In genomic region chr7:97383496-97384132, GRCm38 (mm10) we compare ENCODE assay signal across 18 mouse cellular contexts. TPM values are rescaled to one million over a fixed set of nuclear protein-coding genes. Genes with fewer than 3 reads are reported as not detected.
DNase-seq lines count a peak whose midpoint lies in the region; ATAC-seq and TF ChIP-seq lines count a peak whose summit lies in the region.
"Had no signal": no experiment of that assay in that cellular context is flagged by ENCODE, and none has a peak within 500 bp of the region (broad histone marks: within the 10 kb centered on the region; RNA-seq: fewer than 3 reads in every experiment).

No protein-coding gene starts in this region.

- 63% methylated on average over 10 of the region's 10 CpGs for WGBS in forebrain, embryonic 16.5 days
- WGBS in forebrain, embryonic 11.5 days, result 91% methylated on average over 10 of the region's 10 CpGs
- WGBS in midbrain, embryonic 11.5 days, result 89% methylated on average over 10 of the region's 10 CpGs
- 87% methylated on average over 10 of the region's 10 CpGs for WGBS in midbrain, postnatal 0 days

- H3K4me3 ChIP-seq in forebrain, embryonic 16.5 days (replicated peaks; ENCODE audit: low read length), result no peak overlapping the region
- no peak overlapping the region for H3K4me3 ChIP-seq in forebrain, embryonic 11.5 days (ENCODE audit: low read depth, low read length)
- H3K4me3 ChIP-seq in midbrain, embryonic 11.5 days (ENCODE audit: low read depth, low read length), result no peak overlapping the region
- no peak overlapping the region for H3K4me3 ChIP-seq in midbrain, postnatal 0 days (ENCODE audit: low read depth, low read length)
- H3K4me3 ChIP-seq: embryonic facial prominence, embryonic 10.5 days; hindbrain, embryonic 15.5 days had no signal

- DNase-seq in forebrain, embryonic 11.5 days (ENCODE audit: low spot score), result no peak
- peak; percentile 26 for DNase-seq in midbrain, embryonic 11.5 days (ENCODE audit: low spot score, missing footprints)
- DNase-seq in midbrain, postnatal 0 days (ENCODE audit: low spot score), result no peak
- peak; percentile 43 for DNase-seq in brain, embryonic 14.5 days (ENCODE audit: low read depth)
- no peak for DNase-seq in frontal cortex, adult 2 months (ENCODE audit: extremely low spot score in 1 of 2, low spot score in 1 of 2)
- DNase-seq in testis, postnatal 14 days (ENCODE audit: low spot score), result no peak
- DNase-seq: adrenal gland, postnatal 14 days; cerebellum, postnatal 10 days; gastrocnemius, postnatal 10 days; heart, postnatal 10 days; kidney, adult 2 months had no signal

- H3K4me1 ChIP-seq in forebrain, embryonic 16.5 days (replicated peaks; ENCODE audit: control insufficient read depth, insufficient read depth, low read length), result peaks cover 15% of the 10 kb centered on the region
- H3K4me1 ChIP-seq in forebrain, embryonic 11.5 days (replicated peaks; ENCODE audit: control insufficient read depth, insufficient read depth, low read length), result no peaks in the 10 kb centered on the region
- H3K4me1 ChIP-seq in midbrain, embryonic 11.5 days (ENCODE audit: control insufficient read depth, insufficient read depth, low read length), result no peaks in the 10 kb centered on the region
- no peaks in the 10 kb centered on the region for H3K4me1 ChIP-seq in midbrain, postnatal 0 days (ENCODE audit: insufficient read depth, low read length)
- H3K4me1 ChIP-seq: embryonic facial prominence, embryonic 10.5 days; hindbrain, embryonic 15.5 days had no signal

- ATAC-seq in forebrain, embryonic 16.5 days, result peak; percentile 32; the same call in 1 of the 2 replicates
- no peak for ATAC-seq in forebrain, embryonic 11.5 days (replicated peaks; ENCODE audit: low FRiP score)
- no peak for ATAC-seq in midbrain, embryonic 11.5 days (ENCODE audit: low FRiP score)
- no peak for ATAC-seq in midbrain, postnatal 0 days (ENCODE audit: low FRiP score)
- ATAC-seq: activated CD4-positive, CD25-positive, alpha-beta regulatory T cell, adult 4 months; intestine, embryonic 16.5 days; Patski had no signal

- TF ChIP-seq POLR2A in brain, embryonic 14.5 days (IDR thresholded peaks at IDR 0.05; ENCODE audit: borderline replicate concordance, extremely low read depth, insufficient read depth, insufficient read length, poor library complexity, severe bottlenecking), result no peak

- H3K4me2 ChIP-seq in forebrain, embryonic 16.5 days (ENCODE audit: low read length), result no peak overlapping the region
- H3K4me2 ChIP-seq in forebrain, embryonic 11.5 days (ENCODE audit: low read depth, low read length, severe bottlenecking), result no peak overlapping the region
- H3K4me2 ChIP-seq in midbrain, embryonic 11.5 days, result no peak overlapping the region
- H3K4me2 ChIP-seq in midbrain, postnatal 0 days (ENCODE audit: low read depth, low read length, poor library complexity, severe bottlenecking), result no peak overlapping the region
- H3K4me2 ChIP-seq: hindbrain, embryonic 15.5 days had no signal

- H3K9ac ChIP-seq in forebrain, embryonic 16.5 days (replicated peaks; ENCODE audit: low read depth, low read length), result no peak overlapping the region
- H3K9ac ChIP-seq in forebrain, embryonic 11.5 days (ENCODE audit: low read length), result no peak overlapping the region
- no peak overlapping the region for H3K9ac ChIP-seq in midbrain, embryonic 11.5 days (ENCODE audit: low read length)
- H3K9ac ChIP-seq in midbrain, postnatal 0 days (replicated peaks; ENCODE audit: low read length, poor library complexity, severe bottlenecking), result no peak overlapping the region
- H3K9ac ChIP-seq: hindbrain, embryonic 15.5 days had no signal

- H3K9me3 ChIP-seq in forebrain, embryonic 16.5 days (ENCODE audit: control insufficient read depth, low read length), result no peaks in the 10 kb centered on the region
- H3K9me3 ChIP-seq in forebrain, embryonic 11.5 days (ENCODE audit: control insufficient read depth, low read length), result no peaks in the 10 kb centered on the region
- no peaks in the 10 kb centered on the region for H3K9me3 ChIP-seq in midbrain, embryonic 11.5 days (ENCODE audit: control insufficient read depth, low read length)
- H3K9me3 ChIP-seq in midbrain, postnatal 0 days (ENCODE audit: low read length), result no peaks in the 10 kb centered on the region
- H3K9me3 ChIP-seq: embryonic facial prominence, embryonic 10.5 days; hindbrain, embryonic 15.5 days had no signal

- H3K36me3 ChIP-seq in forebrain, embryonic 16.5 days (ENCODE audit: control insufficient read depth, insufficient read depth), result peaks cover 11% of the 10 kb centered on the region
- peaks cover 15% of the 10 kb centered on the region; the same call in 1 of the 2 replicates for H3K36me3 ChIP-seq in forebrain, embryonic 11.5 days (ENCODE audit: control insufficient read depth, insufficient read depth, low read length)
- peaks cover 28% of the 10 kb centered on the region for H3K36me3 ChIP-seq in midbrain, embryonic 11.5 days (ENCODE audit: control insufficient read depth, insufficient read depth, low read length)
- H3K36me3 ChIP-seq in midbrain, postnatal 0 days (ENCODE audit: insufficient read depth, low read length), result peaks cover 38% of the 10 kb centered on the region

- H3K27ac ChIP-seq in forebrain, embryonic 16.5 days (ENCODE audit: low read length), result no peak overlapping the region
- H3K27ac ChIP-seq in forebrain, embryonic 11.5 days (ENCODE audit: low read depth, low read length), result no peak overlapping the region
- no peak overlapping the region for H3K27ac ChIP-seq in midbrain, embryonic 11.5 days (ENCODE audit: low read depth, low read length)
- H3K27ac ChIP-seq in midbrain, postnatal 0 days (ENCODE audit: low read depth, low read length), result no peak overlapping the region
- H3K27ac ChIP-seq: embryonic facial prominence, embryonic 10.5 days; hindbrain, embryonic 15.5 days had no signal

- no peaks in the 10 kb centered on the region for H3K27me3 ChIP-seq in forebrain, embryonic 16.5 days (replicated peaks; ENCODE audit: control insufficient read depth, insufficient read depth, low read length)
- H3K27me3 ChIP-seq in forebrain, embryonic 11.5 days (ENCODE audit: control insufficient read depth, insufficient read depth, low read length), result no peaks in the 10 kb centered on the region
- H3K27me3 ChIP-seq in midbrain, embryonic 11.5 days (ENCODE audit: control insufficient read depth, insufficient read depth, low read length), result no peaks in the 10 kb centered on the region
- H3K27me3 ChIP-seq in midbrain, postnatal 0 days (ENCODE audit: insufficient read depth, low read length), result no peaks in the 10 kb centered on the region
- H3K27me3 ChIP-seq: hindbrain, embryonic 15.5 days; Patski had no signal

- TF ChIP-seq CTCF in midbrain, postnatal 0 days (IDR thresholded peaks at IDR 0.05), result no peak
- TF ChIP-seq CTCF in brain, embryonic 14.5 days (IDR thresholded peaks at IDR 0.05; ENCODE audit: borderline replicate concordance, extremely low read depth, insufficient read depth, insufficient read length), result no peak

RNA-seq across cellular contexts. Expression of gene Alg8, which starts 12.2 kb away (rescaled TPM):
- 18.6 and 19.1 TPM in 2 replicates for polyA plus RNA-seq in forebrain, embryonic 16.5 days (2015; fragmentation: Nextera tagmentation; extraction: Ambion mirVana)
- 44.1 and 44.6 TPM in 2 replicates for polyA plus RNA-seq in forebrain, embryonic 11.5 days (2014; fragmentation: Nextera tagmentation; extraction: Ambion mirVana)
- 37.1 and 38.1 TPM in 2 replicates for polyA plus RNA-seq in midbrain, embryonic 11.5 days (2014; fragmentation: Nextera tagmentation; extraction: Ambion mirVana)
- total RNA-seq in midbrain, postnatal 0 days (2014; rRNA removed), result 6.4 and 7.3 TPM in 2 replicates
- 9.0 and 9.1 TPM in 2 replicates for polyA plus RNA-seq in midbrain, postnatal 0 days (2015; fragmentation: Nextera tagmentation; extraction: Ambion mirVana)
- polyA plus RNA-seq in brain, embryonic 14.5 days (2012; rRNA removed), result 19.7 and 28.8 TPM in 2 replicates
- 10.9 and 12.8 TPM in 2 replicates for polyA plus RNA-seq in frontal cortex, adult 2 months (2012; rRNA removed)

RNA-seq across cellular contexts. Expression of gene Ndufc2, which starts 16.2 kb away (rescaled TPM):
- polyA plus RNA-seq in forebrain, embryonic 16.5 days (2015; fragmentation: Nextera tagmentation; extraction: Ambion mirVana), result 398 and 425 TPM in 2 replicates
- 307 and 339 TPM in 2 replicates for polyA plus RNA-seq in forebrain, embryonic 11.5 days (2014; fragmentation: Nextera tagmentation; extraction: Ambion mirVana)
- polyA plus RNA-seq in midbrain, embryonic 11.5 days (2014; fragmentation: Nextera tagmentation; extraction: Ambion mirVana), result 371 and 375 TPM in 2 replicates
- total RNA-seq in midbrain, postnatal 0 days (2014; rRNA removed), result 408 and 463 TPM in 2 replicates
- polyA plus RNA-seq in midbrain, postnatal 0 days (2015; fragmentation: Nextera tagmentation; extraction: Ambion mirVana), result 608 and 638 TPM in 2 replicates
- 236 and 348 TPM in 2 replicates for polyA plus RNA-seq in brain, embryonic 14.5 days (2012; rRNA removed)
- 247 and 298 TPM in 2 replicates for polyA plus RNA-seq in frontal cortex, adult 2 months (2012; rRNA removed)

RNA-seq across cellular contexts. Expression of gene Thrsp, which starts 33.9 kb away (rescaled TPM):
- 4.6 and 5.3 TPM in 2 replicates for polyA plus RNA-seq in forebrain, embryonic 16.5 days (2015; fragmentation: Nextera tagmentation; extraction: Ambion mirVana)
- 0.28 TPM in 1 of 2 replicates, not detected in the other for polyA plus RNA-seq in forebrain, embryonic 11.5 days (2014; fragmentation: Nextera tagmentation; extraction: Ambion mirVana)
- polyA plus RNA-seq in midbrain, embryonic 11.5 days (2014; fragmentation: Nextera tagmentation; extraction: Ambion mirVana), result 0.12 TPM in 1 of 2 replicates, not detected in the other
- total RNA-seq in midbrain, postnatal 0 days (2014; rRNA removed), result 0.85 and 1.7 TPM in 2 replicates
- polyA plus RNA-seq in midbrain, postnatal 0 days (2015; fragmentation: Nextera tagmentation; extraction: Ambion mirVana), result 1.3 and 1.6 TPM in 2 replicates
- polyA plus RNA-seq in brain, embryonic 14.5 days (2012; rRNA removed), result 1.8 and 2.1 TPM in 2 replicates
- polyA plus RNA-seq in frontal cortex, adult 2 months (2012; rRNA removed), result 34.7 and 44.7 TPM in 2 replicates
- total RNA-seq: hematopoietic stem cell, adult 5-6 weeks had no signal
- polyA plus RNA-seq: activated CD4-positive, CD25-positive, alpha-beta regulatory T cell, adult 4 months had no signal

RNA-seq across cellular contexts. Expression of gene Kctd21, which starts 51.5 kb away (rescaled TPM):
- polyA plus RNA-seq in forebrain, embryonic 16.5 days (2015; fragmentation: Nextera tagmentation; extraction: Ambion mirVana), result 7.5 and 7.8 TPM in 2 replicates
- polyA plus RNA-seq in forebrain, embryonic 11.5 days (2014; fragmentation: Nextera tagmentation; extraction: Ambion mirVana), result 4.7 and 4.8 TPM in 2 replicates
- polyA plus RNA-seq in midbrain, embryonic 11.5 days (2014; fragmentation: Nextera tagmentation; extraction: Ambion mirVana), result 4.6 and 5.8 TPM in 2 replicates
- total RNA-seq in midbrain, postnatal 0 days (2014; rRNA removed), result 4.0 and 6.1 TPM in 2 replicates
- polyA plus RNA-seq in midbrain, postnatal 0 days (2015; fragmentation: Nextera tagmentation; extraction: Ambion mirVana), result 3.1 TPM in 2 replicates
- polyA plus RNA-seq in brain, embryonic 14.5 days (2012; rRNA removed), result 8.7 and 9.5 TPM in 2 replicates
- polyA plus RNA-seq in frontal cortex, adult 2 months (2012; rRNA removed), result 13.5 and 14.0 TPM in 2 replicates

RNA-seq across cellular contexts. Expression of gene Usp35, which starts 51.8 kb away (rescaled TPM):
- polyA plus RNA-seq in forebrain, embryonic 16.5 days (2015; fragmentation: Nextera tagmentation; extraction: Ambion mirVana), result 3.9 and 4.4 TPM in 2 replicates
- 2.8 and 2.9 TPM in 2 replicates for polyA plus RNA-seq in forebrain, embryonic 11.5 days (2014; fragmentation: Nextera tagmentation; extraction: Ambion mirVana)
- 2.5 and 2.9 TPM in 2 replicates for polyA plus RNA-seq in midbrain, embryonic 11.5 days (2014; fragmentation: Nextera tagmentation; extraction: Ambion mirVana)
- 13.4 and 14.3 TPM in 2 replicates for total RNA-seq in midbrain, postnatal 0 days (2014; rRNA removed)
- 2.7 and 2.9 TPM in 2 replicates for polyA plus RNA-seq in midbrain, postnatal 0 days (2015; fragmentation: Nextera tagmentation; extraction: Ambion mirVana)
- 12.5 and 13.0 TPM in 2 replicates for polyA plus RNA-seq in brain, embryonic 14.5 days (2012; rRNA removed)
- polyA plus RNA-seq in frontal cortex, adult 2 months (2012; rRNA removed), result 17.1 and 18.8 TPM in 2 replicates

Comparison
In these comparisons a context has a peak if more than half of its experiments do, and no peak if none do; other contexts are left out.
1. DNase-seq: peak in midbrain, embryonic 11.5 days (single experiment) and brain, embryonic 14.5 days (single experiment); none in forebrain, embryonic 11.5 days (single experiment), midbrain, postnatal 0 days (single experiment), frontal cortex, adult 2 months (0 of 2) and testis, postnatal 14 days (single experiment).